Mouse (Mus musculus) CD8-positive naive resting alpha-beta T cell, adult 2 months (primary cell): ENCODE measurements around the gene Gm3435.
"Not testable (repeated sequence)": the region's sequence is repeated elsewhere in the genome, so short reads cannot be mapped to it uniquely, and the experiment has no call there.

Experiments
- DNase-seq, 2 experiments: peaks; one replicate each; pipeline ENCODE4 v3.0.0; 2022; ENCODE audit warnings: low read depth in 2 of 2, low spot score in 2 of 2

The Gm3435 gene

GRCm38 (mm10) chr17:15009706-15010413 is at the start of gene Gm3435:
Gene Gm3435, plus strand, starts transcription at chr17:15010176.
- not testable (repeated sequence) for DNase-seq

- peak in 1 of 2 experiments; percentile 6 for DNase-seq
Measured at GRCm38 (mm10) chr17:14960520-14960919, 49.5 kb upstream of the Gm3435 start.

DNA sequence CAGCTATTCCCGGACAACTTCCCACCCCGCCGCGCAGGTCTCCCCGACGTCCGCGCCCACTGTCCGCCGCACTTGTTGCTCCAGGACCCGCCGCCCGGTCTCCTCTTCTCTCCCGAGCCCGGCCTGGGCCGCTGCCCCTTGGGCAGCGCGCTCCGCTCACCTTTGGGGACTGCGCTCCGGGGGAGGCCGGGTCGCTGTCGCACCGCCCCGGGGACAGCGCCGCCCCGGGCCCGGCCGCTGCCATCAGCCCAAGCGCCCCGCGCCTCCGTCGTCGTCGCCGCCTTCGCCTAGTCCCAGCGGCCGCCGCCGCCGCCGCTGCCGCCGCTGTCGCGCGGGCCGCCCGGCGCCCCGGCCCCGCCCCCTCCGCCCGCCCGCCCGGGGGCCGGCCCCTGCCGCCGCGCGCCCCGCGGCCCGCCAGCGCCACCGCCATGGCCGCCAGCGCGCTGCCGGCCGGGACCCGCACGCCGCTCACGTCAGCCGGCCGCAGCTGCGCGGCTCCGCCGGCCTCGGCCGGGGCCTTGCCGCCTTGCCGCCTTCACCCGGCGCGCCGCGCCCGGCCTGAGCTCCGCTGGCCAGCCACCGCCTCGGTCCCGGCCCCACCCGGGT is 48.9 kb upstream of the Gm3435 start, which contains the start of gene Phf10:
Gene Phf10, minus strand, starts transcription at position 323 of the 606 bp plus-strand sequence.
- DNase-seq: peak; percentile 9 to 11

DNA sequence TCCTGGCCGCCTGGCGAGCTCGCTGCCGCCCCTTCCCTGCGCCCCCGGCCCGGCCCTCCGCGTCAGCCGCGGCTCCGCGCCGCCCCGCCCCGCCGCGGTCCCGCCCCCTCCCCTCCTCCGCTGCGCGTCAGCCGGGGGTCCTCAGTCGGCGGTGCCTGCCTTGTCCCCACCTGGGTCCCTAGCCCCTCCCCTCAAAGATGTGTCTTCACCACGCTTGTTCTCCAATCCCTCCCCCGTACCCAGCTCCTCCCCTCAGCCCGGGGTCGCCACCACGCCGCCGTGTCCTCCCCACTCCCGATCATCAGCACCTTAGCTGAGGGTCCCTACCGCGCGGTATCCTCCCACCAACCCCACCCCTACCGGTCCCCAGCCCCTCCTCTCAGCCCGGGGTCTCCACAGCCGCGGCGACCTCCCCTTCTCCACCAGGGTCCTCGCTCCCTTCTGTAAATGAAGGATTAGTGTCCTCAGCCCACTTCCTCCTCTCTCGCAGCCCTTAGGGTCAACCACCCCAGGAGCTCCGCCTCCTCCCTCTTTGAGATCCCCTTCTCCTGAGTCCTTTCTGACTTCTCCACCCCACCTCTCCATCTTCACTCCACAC is 48.3 kb upstream of the Gm3435 start:
- DNase-seq: not testable (repeated sequence)

GRCm38 (mm10) chr17:14968373-14968913 is 41.5 kb upstream of the Gm3435 start:
- DNase-seq: not testable (repeated sequence)

DNA sequence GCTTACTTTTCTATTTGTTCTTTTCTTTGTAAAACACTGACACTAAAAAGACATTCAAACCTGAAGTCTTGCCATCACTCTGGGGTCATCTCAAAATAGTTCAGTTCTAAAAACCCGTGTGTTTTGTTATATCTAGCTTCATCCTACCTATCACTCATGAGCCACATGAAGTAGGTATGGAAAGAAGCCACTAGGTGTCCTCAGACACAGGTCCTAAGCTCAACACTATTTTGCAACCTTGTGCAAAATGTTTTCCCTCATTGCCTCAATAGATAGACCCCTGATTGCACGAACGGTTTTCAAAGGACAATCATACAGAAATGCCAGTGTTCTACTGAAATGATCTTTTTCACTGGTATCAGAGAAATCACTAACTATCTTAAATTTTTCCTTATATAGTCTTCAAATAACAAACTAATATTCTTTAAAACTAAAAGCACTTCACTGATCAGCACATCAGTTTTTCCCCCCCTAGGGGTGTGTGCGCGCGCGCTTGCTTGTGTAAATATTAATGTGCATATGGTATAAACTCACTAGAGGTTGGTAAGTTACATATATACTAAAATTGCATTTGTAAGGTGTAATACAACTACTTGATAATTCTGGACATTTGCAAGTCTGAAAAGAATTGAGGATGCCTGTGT is 32.1 kb upstream of the Gm3435 start:
- not testable (repeated sequence) for DNase-seq

DNA sequence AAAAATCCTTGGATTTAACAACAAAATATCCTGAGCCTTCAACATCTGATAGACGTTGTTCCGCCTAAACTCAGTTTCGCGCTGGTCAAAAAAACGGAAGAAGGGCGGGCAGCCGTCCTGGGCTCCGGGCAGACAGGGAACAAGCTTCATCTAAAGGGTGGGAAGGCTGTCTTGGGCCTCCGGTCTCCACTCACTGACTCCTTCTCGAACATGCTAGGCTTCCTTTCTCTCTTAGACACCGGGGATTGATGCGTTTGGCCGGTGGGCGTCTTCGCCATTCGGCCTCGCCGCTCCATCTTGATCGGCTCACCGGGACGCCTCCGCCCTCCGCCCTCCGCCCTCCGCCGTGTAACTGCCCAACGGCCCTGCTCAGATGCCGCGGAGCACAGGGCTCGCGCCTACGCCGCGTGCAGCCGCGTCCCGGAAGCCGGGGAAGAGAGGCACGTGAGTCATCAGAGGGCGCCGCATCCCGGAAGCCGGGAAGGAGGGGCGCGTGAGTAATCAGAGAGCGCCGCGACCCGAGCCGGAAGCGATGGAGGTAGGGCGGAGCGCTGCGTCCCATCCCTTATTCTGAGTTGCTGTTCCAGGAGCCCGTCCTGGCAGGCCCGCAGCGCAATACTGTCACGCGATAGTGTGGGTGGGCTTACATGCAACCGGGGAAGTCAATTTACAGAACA is 31.5 kb upstream of the Gm3435 start, which contains the start of the genes 9030025P20Rik and Gm3417:
Gene 9030025P20Rik, plus strand, starts transcription at position 107 of the 677 bp plus-strand sequence.
Gene Gm3417, minus strand, starts transcription at position 429 of the 677 bp plus-strand sequence.
- not testable (repeated sequence) for DNase-seq

GRCm38 (mm10) chr17:14990116-14990702 is 19.8 kb upstream of the Gm3435 start:
- DNase-seq: not testable (repeated sequence)

- not testable (repeated sequence) for DNase-seq
Measured at GRCm38 (mm10) chr17:14992522-14993138, 17.3 kb upstream of the Gm3435 start.

DNA sequence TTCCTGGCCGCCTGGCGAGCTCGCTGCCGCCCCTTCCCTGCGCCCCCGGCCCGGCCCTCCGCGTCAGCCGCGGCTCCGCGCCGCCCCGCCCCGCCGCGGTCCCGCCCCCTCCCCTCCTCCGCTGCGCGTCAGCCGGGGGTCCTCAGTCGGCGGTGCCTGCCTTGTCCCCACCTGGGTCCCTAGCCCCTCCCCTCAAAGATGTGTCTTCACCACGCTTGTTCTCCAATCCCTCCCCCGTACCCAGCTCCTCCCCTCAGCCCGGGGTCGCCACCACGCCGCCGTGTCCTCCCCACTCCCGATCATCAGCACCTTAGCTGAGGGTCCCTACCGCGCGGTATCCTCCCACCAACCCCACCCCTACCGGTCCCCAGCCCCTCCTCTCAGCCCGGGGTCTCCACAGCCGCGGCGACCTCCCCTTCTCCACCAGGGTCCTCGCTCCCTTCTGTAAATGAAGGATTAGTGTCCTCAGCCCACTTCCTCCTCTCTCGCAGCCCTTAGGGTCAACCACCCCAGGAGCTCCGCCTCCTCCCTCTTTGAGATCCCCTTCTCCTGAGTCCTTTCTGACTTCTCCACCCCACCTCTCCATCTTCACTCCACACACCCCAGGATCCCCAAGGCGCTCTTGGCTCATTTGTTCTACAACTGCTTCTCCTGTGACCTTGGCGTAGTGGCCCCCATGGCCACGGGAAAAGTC is 16.7 kb upstream of the Gm3435 start:
- not testable (repeated sequence) for DNase-seq

DNA sequence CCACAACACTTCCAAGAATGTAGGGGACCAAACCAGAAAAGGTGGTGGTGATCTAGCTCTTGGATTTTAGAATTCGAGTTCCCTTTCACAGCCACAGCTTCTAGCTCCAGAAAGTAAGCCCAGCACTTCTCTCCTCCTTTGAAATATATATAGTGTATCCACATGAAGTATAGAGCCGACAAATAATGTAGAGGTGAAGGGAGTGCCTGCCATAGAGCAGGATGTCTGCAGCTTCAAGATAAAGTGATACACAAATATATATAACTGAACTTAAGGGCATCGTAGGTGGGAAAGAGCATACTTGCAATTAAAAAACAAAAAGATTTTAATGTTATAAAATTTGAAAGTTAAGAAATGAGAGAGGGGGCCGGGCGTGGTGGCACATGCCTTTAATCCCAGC is 15.8 kb upstream of the Gm3435 start:
- not testable (repeated sequence) for DNase-seq

DNA sequence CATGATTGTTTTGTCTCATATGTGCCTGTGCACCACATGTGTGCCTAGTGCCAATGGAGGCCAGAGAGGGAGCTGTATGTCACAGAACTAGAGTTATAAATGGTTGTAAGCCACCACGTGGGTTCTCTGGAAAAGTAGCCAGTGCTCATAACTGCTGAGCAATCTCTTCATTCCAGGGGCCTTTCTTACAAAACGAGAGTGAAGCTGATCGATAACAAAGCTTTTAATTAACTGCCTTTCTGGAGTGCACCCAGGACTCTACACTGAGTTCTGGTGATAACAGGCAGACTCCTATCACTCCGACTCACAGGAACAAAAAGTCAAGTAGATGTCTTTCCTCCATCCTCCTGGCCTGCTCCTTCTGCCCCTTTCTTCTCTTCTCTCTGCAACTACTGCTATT is 9.9 kb upstream of the Gm3435 start:
- not testable (repeated sequence) for DNase-seq

GRCm38 (mm10) chr17:15009088-15009487 is 888 bp upstream of the Gm3435 start:
- not testable (repeated sequence) for DNase-seq

DNA sequence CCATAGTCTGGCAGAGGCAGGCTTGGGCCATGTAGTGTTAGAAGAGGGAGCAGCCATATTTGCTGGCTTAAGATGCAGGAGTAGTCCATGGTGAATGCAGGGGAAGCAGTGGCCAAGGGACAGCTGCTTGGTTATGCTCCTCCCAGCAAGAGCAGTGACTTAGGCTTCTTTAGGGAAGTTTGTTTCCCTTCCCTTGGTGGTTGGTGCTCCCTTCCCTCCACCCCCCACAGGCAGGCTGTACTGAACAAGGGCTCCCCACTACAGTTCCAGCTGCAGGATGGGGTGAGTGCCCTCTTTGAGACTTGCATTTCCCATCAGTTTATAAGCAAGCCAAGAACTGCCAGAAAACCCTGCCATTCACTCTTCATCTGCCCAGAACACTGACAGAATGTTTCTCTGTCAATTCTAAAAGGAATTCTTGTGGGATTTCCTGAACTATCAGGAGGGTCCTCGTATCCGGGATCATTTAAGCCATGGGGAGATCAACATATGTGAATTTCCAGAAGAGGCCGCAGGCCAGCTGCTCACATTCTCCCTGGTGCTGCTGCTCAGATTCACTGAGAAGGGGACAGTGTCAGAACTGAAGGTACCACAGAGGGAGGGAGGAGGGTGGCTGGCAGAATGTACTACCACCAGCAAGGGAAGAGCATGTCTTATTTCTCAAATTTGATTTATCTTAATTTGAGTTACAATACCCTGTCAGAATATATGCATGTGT is 11.7 kb downstream of the Gm3435 start:
- DNase-seq: not testable (repeated sequence)

DNA sequence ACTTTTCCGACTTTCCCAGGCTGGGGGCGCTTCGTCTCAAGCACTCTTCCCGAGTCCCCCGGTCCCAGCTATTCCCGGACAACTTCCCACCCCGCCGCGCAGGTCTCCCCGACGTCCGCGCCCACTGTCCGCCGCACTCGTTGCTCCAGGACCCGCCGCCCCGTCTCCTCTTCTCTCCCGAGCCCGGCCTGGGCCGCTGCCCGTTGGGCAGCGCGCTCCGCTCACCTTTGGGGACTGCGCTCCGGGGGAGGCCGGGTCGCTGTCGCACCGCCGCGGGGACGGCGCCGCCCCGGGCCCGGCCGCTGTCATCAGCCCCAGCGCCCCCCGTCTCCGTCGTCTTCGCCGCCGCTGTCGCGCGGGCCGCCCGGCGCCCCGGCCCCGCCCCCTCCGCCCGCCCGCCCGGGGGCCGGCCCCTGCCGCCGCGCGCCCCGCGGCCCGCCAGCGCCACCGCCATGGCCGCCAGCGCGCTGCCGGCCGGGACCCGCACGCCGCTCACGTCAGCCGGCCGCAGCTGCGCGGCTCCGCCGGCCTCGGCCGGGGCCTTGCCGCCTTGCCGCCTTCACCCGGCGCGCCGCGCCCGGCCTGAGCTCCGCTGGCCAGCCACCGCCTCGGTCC is 14.0 kb downstream of the Gm3435 start:
- DNase-seq: not testable (repeated sequence)

- DNase-seq: not testable (repeated sequence)
Measured at GRCm38 (mm10) chr17:15024502-15025193, 14.7 kb downstream of the Gm3435 start.

DNA sequence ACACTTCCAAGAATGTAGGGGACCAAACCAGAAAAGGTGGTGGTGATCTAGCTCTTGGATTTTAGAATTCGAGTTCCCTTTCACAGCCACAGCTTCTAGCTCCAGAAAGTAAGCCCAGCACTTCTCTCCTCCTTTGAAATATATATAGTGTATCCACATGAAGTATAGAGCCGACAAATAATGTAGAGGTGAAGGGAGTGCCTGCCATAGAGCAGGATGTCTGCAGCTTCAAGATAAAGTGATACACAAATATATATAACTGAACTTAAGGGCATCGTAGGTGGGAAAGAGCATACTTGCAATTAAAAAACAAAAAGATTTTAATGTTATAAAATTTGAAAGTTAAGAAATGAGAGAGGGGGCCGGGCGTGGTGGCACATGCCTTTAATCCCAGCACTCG is 15.5 kb downstream of the Gm3435 start:
- not testable (repeated sequence) for DNase-seq
